Mouse (Mus musculus): ENCODE measurements at regions not wholly inside any gene's neighbourhood (a gene's known extent, or its start where the extent isn't known, plus 50 kb on each side); places are given as distances from the start of the nearest gene placed in this dataset.

- TF ChIP-seq CTCF (IDR thresholded peaks at IDR 0.05; ENCODE audit: low read depth) = no peak
- no peak for TF ChIP-seq EP300 (IDR thresholded peaks at IDR 0.05; ENCODE audit: low read depth)
Measured at GRCm38 (mm10) chr14:45716100-45716499, 58.2 kb upstream of the Ddhd1 start.
